Mouse (Mus musculus): ENCODE results near the gene Cbfa2t3. TPM values are rescaled to one million over a fixed set of nuclear protein-coding genes. Genes with fewer than 3 reads are reported as not detected.
"Not testable (repeated sequence)": the region's sequence is repeated elsewhere in the genome, so short reads cannot be mapped to it uniquely, and the experiment has no call there.

Gene Cbfa2t3
- total RNA-seq, 2 experiments from 2014 or later: 23.4 to 25.7 TPM

GRCm38 (mm10) chr8:122640825-122641224 lies 58.1 kb downstream of the Cbfa2t3 start:
- DNase-seq (ENCODE audit: low spot score in 2 of 2): no peak

- DNase-seq (ENCODE audit: low spot score in 2 of 2): peak; percentile 53 to 68
Observed at GRCm38 (mm10) chr8:122639521-122640248, 59.2 kb downstream of the Cbfa2t3 start.

- no peak for DNase-seq (ENCODE audit: low spot score in 2 of 2)
Observed at GRCm38 (mm10) chr8:122638601-122639000, 60.3 kb downstream of the Cbfa2t3 start.

- DNase-seq (ENCODE audit: low spot score in 2 of 2): no peak
Observed at GRCm38 (mm10) chr8:122637230-122637629, 61.7 kb downstream of the Cbfa2t3 start.

- peak in 1 of 2 experiments; percentile 30 for DNase-seq (ENCODE audit: low spot score in 2 of 2)
Observed at GRCm38 (mm10) chr8:122636803-122637175, 62.1 kb downstream of the Cbfa2t3 start.

- no peak for DNase-seq (ENCODE audit: low spot score in 2 of 2)
Observed at GRCm38 (mm10) chr8:122635878-122636802, 62.8 kb downstream of the Cbfa2t3 start.

GRCm38 (mm10) chr8:122633205-122633604 lies 65.7 kb downstream of the Cbfa2t3 start:
- no peak for DNase-seq (ENCODE audit: low spot score in 2 of 2)

GRCm38 (mm10) chr8:122632134-122632533 lies 66.8 kb downstream of the Cbfa2t3 start:
- DNase-seq (ENCODE audit: low spot score in 2 of 2): not testable (repeated sequence)

- no peak for DNase-seq (ENCODE audit: low spot score in 2 of 2)
Observed at GRCm38 (mm10) chr8:122630696-122631095, 68.2 kb downstream of the Cbfa2t3 start.

- no peak for DNase-seq (ENCODE audit: low spot score in 2 of 2)
Observed at GRCm38 (mm10) chr8:122629388-122629787, 69.5 kb downstream of the Cbfa2t3 start.

- DNase-seq (ENCODE audit: low spot score in 2 of 2): no peak
Observed at GRCm38 (mm10) chr8:122626896-122627295, 72.0 kb downstream of the Cbfa2t3 start.

- no peak for DNase-seq (ENCODE audit: low spot score in 2 of 2)
Observed at GRCm38 (mm10) chr8:122625811-122626210, 73.1 kb downstream of the Cbfa2t3 start.

- no peak for DNase-seq (ENCODE audit: low spot score in 2 of 2)
Observed at GRCm38 (mm10) chr8:122624653-122625052, 74.3 kb downstream of the Cbfa2t3 start.

GRCm38 (mm10) chr8:122623844-122624642 lies 74.9 kb downstream of the Cbfa2t3 start:
- no peak for DNase-seq (ENCODE audit: low spot score in 2 of 2)

- no peak for DNase-seq (ENCODE audit: low spot score in 2 of 2)
Observed at GRCm38 (mm10) chr8:122622727-122623126, 76.2 kb downstream of the Cbfa2t3 start, which contains the start of gene Pabpn1l. Pabpn1l (minus strand) TSS chr8:122622739.

- DNase-seq (ENCODE audit: low spot score in 2 of 2): no peak
Observed at GRCm38 (mm10) chr8:122620446-122620845, 78.5 kb downstream of the Cbfa2t3 start.

GRCm38 (mm10) chr8:122618660-122619378 lies 80.1 kb downstream of the Cbfa2t3 start:
- DNase-seq (ENCODE audit: low spot score in 2 of 2): no peak

GRCm38 (mm10) chr8:122617947-122618546 lies 80.9 kb downstream of the Cbfa2t3 start:
- DNase-seq (ENCODE audit: low spot score in 2 of 2): peak; percentile 87 to 89

- DNase-seq (ENCODE audit: low spot score in 2 of 2): no peak
Observed at GRCm38 (mm10) chr8:122616181-122616905, 82.6 kb downstream of the Cbfa2t3 start.
